Mouse (Mus musculus): ENCODE measurements at regions not wholly inside any gene's neighbourhood (a gene's known extent, or its start where the extent isn't known, plus 50 kb on each side); places are given as distances from the start of the nearest gene placed in this dataset.

DNA sequence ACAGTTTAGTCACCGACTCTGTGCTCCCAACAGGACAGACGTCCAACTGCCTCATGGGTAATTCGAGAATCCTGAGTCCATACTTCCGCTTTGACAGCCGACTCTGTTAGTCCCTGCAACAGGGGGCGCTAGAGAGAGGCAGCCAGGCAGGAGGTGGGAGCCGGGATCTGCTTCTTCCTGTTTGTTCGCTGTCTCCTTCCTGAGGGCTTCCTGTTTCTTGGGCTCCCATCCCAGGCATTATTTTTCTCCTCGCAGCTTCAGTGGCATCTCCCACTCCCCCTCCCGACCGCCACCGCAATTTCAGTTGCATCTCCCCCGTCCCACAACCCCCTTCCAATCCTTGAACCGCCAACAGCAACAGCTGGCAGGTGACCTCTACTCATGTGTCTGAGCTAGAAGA, 211.1 kb downstream of the Xxylt1 start:
- CTCF ChIA-PET: no interaction called here

DNA sequence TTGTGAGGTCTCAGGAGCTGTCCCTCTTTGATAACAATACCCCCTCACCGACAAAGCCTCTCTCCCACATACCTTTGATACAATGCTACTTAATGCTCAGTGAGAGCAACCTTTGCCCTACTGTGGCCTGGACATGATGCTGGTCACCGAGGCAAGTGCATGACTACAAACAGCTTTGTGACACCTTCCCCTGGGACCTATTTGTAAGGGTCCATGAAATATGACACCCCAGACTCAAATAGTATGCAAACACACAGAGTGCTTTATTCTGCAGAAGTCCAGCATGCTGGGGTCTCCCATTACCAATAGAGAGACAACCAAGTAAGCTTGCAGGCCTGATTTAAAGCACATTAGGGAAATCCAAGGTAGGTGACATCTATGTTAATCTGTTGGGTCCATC, 210.6 kb downstream of the Xxylt1 start:
- CTCF ChIA-PET: no interaction called here

DNA sequence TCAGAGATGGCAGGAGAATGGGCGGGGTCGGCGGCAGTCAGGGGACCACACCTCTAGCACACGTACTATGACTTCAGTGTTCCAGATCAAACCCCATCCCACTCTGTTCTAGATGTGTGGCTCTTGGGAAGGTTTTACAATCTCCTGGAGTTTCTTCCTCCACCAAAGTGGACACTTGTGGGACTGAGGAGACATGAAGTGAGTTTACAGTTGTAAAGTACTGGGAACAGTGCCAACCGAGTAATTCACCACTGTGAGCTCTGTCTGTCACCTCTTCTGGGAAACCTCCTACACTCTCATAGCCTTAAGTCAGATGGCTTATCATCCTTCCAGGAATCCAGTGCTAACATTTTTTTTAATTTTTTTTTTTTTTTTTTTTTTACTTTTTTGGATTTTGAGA, 209.1 kb downstream of the Xxylt1 start:
- CTCF ChIA-PET: interaction anchor here (0.7 kb wide), 2 partner anchors 13 to 17 kb away, joined by 5 to 13 read pairs; no protein-coding TSS in a partner anchor

DNA sequence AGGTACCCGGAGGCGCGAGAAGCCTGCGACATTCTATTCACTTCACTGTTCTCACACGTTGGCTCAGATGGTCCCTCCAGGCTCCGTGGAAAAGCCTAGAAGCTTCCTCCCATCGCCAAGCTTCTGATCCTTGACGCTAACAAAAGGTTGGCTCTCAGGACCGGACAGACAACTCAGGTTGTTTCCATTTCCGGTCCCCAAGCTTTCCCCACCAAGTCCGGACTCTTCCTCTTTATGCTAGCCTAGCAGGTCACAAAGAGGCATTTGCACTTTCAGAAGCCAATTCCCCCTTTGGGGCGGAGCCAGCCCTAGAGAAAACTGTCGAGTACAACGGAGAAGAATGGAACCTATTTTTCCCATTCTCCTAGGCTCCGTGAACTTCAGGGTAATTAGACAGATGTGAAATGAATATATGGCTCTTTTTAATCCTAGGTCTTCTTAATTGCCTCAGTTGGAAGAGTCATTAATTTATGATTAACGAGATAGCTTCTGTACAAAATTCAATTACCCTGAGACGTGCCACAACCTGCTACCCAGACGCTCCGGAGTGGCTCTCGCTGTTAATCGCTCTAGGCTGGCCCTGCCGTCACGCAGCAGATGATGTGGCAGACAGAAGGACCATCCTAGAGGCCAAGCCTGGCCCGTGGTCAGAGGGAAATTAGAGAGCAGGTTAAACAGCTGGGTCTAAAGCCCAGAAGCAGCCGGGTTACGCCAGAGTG, 207.6 kb downstream of the Xxylt1 start:
- CTCF ChIA-PET: no interaction called here

DNA sequence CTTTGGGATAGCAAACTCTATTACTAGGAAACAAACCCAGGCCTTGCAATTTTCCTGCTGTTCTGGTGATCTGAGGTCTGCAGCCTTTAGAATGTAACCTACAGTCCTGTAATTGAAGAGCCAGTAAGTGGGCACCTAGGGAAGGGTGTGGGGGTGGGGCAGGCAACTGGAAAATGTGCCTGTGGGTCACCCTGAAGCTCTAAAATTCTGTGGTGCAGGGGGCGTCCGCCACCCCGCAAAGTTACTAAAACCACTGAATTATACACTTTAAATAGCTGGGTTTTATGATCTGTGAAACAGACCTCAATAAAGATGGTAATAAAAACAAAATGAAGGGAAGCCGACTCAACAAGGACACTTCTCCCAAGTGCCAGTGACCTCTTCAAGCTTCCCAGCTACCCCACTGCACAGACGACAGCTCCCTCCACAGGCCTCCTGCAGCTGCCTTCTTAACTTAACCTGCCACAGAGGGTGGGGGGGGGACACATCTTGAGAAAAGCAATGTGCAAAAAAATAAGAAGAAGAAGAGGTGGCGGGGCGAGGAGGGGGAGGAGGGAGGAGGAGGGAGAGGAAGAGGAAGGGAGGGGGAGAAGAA, 205.9 kb downstream of the Xxylt1 start:
- CTCF ChIA-PET: no interaction called here

- CTCF ChIA-PET: no interaction called here
These were observed 202.4 kb downstream of the Xxylt1 start for GRCm38 (mm10) chr16:30878821-30879220.

DNA sequence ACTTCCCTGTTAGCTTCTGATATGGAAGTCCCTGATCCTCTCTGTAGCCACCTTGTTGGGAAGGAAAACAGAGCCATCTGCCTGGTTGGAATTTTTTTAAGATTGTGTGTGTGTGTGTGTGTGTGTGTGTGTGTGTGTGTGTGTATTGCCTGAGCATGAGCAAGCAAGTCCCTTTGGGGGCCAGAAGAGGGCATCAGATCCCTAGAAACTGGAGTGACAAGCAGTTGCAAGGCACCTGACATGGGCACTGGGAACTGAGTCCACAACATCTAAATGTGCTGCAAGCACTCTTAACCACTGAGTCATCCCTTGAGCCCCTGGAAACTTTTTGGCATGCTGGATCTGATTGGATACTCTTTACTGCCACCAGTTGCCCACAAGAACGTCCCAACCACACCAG, 201.4 kb downstream of the Xxylt1 start:
- CTCF ChIA-PET: interaction anchor here (0.6 kb wide), 1 partner anchor 443 kb away, joined by 3 read pairs; no protein-coding TSS in a partner anchor

DNA sequence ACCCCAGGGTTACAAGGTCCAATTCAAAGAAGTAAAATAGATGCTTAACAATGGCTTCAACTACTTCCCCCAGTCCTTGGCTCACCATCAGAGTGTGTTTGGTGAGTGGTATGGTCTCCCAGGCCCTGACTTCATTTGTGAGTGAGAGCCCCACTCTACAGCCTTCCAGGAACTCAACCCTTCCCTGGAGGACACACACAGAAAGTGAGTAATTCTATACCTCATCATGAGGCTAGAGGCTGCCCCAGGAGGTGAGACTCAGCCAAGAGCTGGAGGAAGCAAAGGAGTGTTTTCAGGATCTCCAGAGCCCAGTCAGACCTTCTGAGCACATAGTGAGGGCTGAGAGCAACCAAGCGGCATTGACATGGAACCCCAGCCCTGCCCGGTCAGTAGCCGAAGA, 200.6 kb downstream of the Xxylt1 start:
- CTCF ChIA-PET: no interaction called here

- CTCF ChIA-PET: no interaction called here
These were observed 200.0 kb downstream of the Xxylt1 start for GRCm38 (mm10) chr16:30881186-30881585.

DNA sequence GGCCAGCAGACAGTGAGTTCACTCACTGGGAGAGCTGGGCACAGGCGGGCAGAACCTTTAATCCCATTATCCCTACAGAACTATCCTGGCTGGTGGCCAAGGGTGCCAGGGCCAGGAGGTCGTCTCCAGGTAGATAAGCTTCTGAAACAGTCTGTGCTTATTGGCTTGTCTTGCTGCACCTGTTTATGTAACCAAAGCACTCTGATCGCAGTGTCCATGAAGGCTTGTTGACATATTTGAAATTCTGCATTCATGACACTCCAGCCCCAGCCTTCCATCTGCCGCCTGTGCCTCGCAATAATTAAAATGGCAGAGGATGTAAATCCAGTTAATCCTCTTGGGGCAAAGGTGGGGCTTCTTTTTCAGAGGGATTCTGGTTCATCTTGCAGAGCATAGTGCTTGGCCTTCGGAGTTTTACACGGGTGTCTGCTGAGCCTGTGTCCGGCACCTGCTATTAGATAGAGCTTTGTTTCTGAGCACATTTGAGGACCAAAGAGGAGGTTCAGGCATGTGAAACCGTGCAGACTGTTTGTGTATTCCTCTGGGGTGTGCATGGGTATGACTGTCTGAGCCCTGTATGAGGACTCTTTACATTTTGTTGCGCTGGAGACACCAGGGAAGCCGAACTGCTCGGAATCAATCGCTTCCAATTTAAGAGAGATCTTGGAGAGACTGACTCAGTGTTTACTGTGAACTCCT, 197.6 kb downstream of the Xxylt1 start:
- CTCF ChIA-PET: no interaction called here

- CTCF ChIA-PET: interaction anchor here (0.6 kb wide), 1 partner anchor 13 kb away, joined by 9 read pairs; no protein-coding TSS in a partner anchor
These were observed 197.1 kb downstream of the Xxylt1 start for GRCm38 (mm10) chr16:30884189-30884551.

DNA sequence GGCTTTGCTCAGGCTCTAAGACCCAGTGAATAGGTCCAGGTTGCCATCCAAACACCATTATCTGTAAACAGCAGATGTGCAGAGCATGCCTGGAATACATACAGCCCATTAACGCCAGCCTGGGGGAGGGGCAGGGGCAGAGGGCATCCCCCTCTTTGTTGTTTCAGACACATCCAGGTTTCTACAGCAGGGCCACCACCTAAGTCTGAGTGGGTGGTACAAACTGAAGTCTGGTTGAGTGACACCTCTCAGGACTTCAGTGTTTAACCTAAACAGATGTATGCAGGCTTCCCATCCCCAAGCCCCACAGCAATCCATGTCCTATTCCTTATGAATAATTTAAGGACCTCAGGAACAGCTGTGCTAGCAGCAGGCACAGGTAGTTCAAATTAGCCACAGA, 194.2 kb downstream of the Xxylt1 start:
- CTCF ChIA-PET: no interaction called here

- CTCF ChIA-PET: no interaction called here
These were observed 193.7 kb downstream of the Xxylt1 start for GRCm38 (mm10) chr16:30887536-30887935.

DNA sequence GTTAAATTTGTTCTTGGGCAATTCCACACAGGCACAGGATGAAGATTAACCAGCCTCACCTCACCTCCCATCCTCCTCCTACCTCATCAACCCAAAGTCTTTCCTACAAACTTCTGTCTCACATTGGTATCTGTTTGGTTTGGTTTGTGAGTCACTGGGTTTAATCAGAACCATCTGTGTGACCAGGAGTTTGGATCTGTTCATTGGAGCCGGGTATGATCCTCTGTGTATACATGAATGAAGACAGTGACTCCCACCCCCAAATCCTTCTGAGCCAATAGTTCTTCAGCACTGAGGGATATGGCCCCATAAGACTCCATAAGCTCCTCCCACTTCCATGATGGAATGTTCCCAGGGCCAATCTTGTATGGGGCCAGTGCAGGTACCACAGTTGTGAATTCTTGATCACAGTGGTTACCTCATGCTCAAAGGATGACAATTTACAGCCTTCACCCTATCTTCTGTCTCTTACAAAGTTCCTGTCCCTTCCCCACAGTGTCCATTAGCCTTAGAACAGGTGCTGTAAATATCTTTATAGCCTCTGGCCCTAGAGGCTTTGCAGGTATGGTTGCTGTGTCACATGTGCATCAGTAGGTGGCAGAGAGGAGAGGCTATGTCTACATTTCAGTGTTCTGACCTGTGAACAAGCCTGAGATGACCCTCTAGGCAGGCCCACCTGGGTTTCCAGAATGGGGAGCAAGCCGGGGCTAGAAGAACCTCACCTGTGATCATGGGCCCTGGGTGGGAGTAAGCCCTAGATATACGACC, 192.5 kb downstream of the Xxylt1 start:
- CTCF ChIA-PET: interaction anchor here (0.6 kb wide), 1 partner anchor 17 kb away, joined by 5 read pairs; no protein-coding TSS in a partner anchor

- CTCF ChIA-PET: no interaction called here
These were observed 188.6 kb downstream of the Xxylt1 start for GRCm38 (mm10) chr16:30892606-30893005.

DNA sequence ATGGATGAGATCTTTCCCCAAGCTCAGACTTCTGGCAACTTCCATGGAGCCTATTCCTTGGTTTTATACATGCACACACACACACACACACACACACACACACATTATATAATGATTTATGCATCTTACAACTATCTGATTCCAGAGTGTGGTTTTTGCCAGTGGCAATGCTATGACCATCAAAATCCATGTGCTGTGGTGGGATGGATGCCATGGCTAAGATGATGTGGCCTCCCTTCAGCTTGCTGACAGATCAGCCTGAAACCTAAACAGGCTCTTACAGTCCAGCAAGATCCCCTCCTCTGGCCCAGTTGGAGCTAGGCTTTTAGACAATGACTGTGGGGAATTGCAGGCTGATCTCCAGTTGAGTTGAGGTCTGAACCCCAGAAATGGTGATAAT, 187.1 kb downstream of the Xxylt1 start:
- CTCF ChIA-PET: interaction anchor here (0.7 kb wide), 1 partner anchor 397 kb away, joined by 4 read pairs; no protein-coding TSS in a partner anchor

DNA sequence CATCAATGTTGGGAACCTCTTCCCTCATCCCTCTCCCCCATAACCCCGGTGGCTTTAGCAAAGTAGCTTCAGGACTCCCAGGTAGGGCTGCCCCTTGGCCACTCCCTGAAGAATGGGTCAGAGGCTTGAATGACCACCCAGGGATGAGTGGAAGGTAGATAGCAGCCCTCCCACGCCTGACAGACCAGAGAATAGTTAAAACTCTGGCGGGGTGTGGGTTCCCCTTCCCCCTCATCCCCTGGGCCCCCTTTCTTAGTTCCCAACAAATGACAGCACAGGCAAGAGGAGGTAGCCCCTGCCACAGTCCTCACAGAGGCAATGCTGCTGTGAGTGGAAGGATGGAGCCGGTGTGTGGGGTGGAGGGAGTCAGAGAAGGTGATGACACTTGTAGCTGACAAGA, 186.2 kb downstream of the Xxylt1 start:
- CTCF ChIA-PET: no interaction called here

DNA sequence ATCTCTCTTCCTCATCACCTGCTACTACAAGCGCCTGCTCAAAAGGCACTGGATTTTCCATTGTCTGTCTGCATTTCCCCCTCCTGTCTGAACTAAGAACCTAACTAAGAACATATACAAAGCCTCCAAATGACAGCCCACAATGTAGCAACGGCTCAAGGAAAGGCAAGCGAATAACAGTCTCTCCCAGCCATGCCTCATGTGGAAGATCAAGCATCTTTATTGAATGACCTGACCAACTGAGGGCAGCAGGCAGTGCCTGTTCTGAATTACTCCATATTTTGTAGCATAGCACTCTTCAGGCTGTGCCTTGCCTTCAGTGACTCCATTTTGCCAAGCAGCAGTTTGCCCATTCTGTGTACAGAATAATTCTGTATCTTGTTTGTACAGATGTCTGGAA, 183.9 kb downstream of the Xxylt1 start:
- CTCF ChIA-PET: no interaction called here

DNA sequence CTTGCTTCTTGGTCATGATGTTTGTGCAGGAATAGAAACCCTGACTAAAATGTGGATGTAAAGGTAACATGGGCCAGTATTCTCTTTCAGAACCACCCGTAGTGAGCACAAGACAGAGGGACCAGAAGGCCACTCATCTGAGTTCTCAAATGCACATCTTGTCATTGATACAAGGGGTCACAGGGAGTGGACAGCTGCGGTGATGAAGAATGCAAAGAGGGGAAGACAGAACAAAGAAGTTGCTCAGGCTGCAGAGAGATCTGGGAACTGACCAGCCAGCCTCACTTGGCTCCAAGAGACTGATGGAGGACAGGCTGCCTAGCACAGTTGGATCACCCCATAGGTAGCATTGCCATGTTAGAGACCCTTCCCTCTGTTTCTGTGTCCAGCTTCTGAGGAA, 181.1 kb downstream of the Xxylt1 start:
- CTCF ChIA-PET: no interaction called here

DNA sequence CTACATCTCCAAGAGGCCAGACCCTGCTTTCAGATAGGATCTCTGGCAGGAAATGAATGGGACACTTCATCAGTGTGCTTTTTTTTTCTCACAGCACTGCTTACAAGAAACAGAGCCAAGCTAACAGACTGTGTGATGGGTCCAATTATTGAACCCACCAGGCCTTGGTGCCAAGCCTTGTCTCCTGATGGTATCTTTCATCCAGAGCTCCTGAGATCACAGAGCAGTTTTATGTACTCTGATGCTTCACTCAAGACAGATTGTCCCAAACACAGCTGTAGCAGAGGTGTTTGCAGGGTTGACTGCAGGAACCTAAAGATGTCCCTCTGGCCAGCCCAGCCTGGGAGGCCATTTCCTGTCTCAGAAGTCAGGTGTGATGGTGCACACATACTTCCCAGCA, 179.9 kb downstream of the Xxylt1 start:
- CTCF ChIA-PET: no interaction called here

Data from spleen, embryonic (tissue).